Mouse (Mus musculus) neural tube, embryonic 14.5 days (tissue): Measurements from ENCODE around the gene Yipf1. TPM values are rescaled to one million over a fixed set of nuclear protein-coding genes. Genes with fewer than 3 reads are reported as not detected.
"Not testable (repeated sequence)": the region's sequence is repeated elsewhere in the genome, so short reads cannot be mapped to it uniquely, and the experiment has no call there.

ENCODE experiments used
- ATAC-seq: fragments of 200-750 bp; cut with Nextera tagmentation; 2 replicates; pipeline ENCODE4 v1.8.0; 2017; ENCODE audit warnings: low read depth, mild to moderate bottlenecking, moderate TSS enrichment, moderate library complexity
- H3K27ac ChIP-seq: fragments of 300-500 bp; sonication (generic); 2 replicates; pipeline ENCODE4 v1.5.1; 2014; ENCODE audit warnings: low read depth, mild to moderate bottlenecking, control low read depth, low read length, moderate library complexity, mixed read lengths
- H3K27me3 ChIP-seq: fragments of 300-500 bp; sonication (generic); 2 replicates; pipeline ENCODE4 v1.6.1; 2014; ENCODE audit warnings: low read length; ENCODE audit not compliant: control insufficient read depth, insufficient read depth
- H3K36me3 ChIP-seq: fragments of 300-500 bp; sonication (generic); 2 replicates; pipeline ENCODE4 v1.6.1; 2014; ENCODE audit warnings: low read length, mixed read lengths; ENCODE audit not compliant: control insufficient read depth, insufficient read depth
- H3K4me1 ChIP-seq: fragments of 300-500 bp; sonication (generic); 2 replicates; pipeline ENCODE4 v1.6.1; 2014; ENCODE audit warnings: low read length; ENCODE audit not compliant: control insufficient read depth, insufficient read depth
- H3K4me2 ChIP-seq: fragments of 300-500 bp; sonication (generic); 2 replicates; pipeline ENCODE4 v1.6.1; 2014; ENCODE audit warnings: mild to moderate bottlenecking, low read depth, low read length, control low read depth
- H3K4me3 ChIP-seq: fragments of 300-500 bp; sonication (generic); 2 replicates; pipeline ENCODE4 v1.5.1; 2014; ENCODE audit warnings: low read depth, low read length, control low read depth, mixed read lengths
- H3K9ac ChIP-seq: fragments of 300-500 bp; sonication (generic); replicated peaks from 2 replicates; pipeline ENCODE4 v1.6.1; 2014; ENCODE audit warnings: low read depth, mild to moderate bottlenecking, control low read depth, low read length, mixed read lengths
- H3K9me3 ChIP-seq: fragments of 300-500 bp; sonication (generic); 2 replicates; pipeline ENCODE4 v1.6.1; 2016; ENCODE audit warnings: low read length; ENCODE audit not compliant: control insufficient read depth
- WGBS: fragments of 180-500 bp; shearing (Covaris S2); extraction: QIAGEN DNeasy Blood & Tissue Kit; methylation state at CpG from one replicate; pipeline ENCODE4 v1.1.7; 2014; 5-methylcytosine and 5-hydroxymethylcytosine counted together
- polyA plus RNA-seq: library from polyadenylated mRNA; unstranded; fragments of >200 nt; fragmentation: Nextera tagmentation; extraction: Ambion mirVana; gene quantifications from 2 replicates; pipeline ENCODE4 v1.2.1, GENCODE M21; 2014

Yipf1 gene
- polyA plus RNA-seq, 1 experiment from 2014 or later, result 70.5 TPM

GRCm38 (mm10) chr4:107357172-107357571 lies 43.0 kb downstream of the Yipf1 start:
- H3K36me3 ChIP-seq, H3K27me3 ChIP-seq, ATAC-seq, H3K27ac ChIP-seq, H3K9ac ChIP-seq, H3K4me2 ChIP-seq, H3K4me3 ChIP-seq, H3K9me3 ChIP-seq: not testable (repeated sequence)
- WGBS, result 33% methylated on average over 8 of the region's 8 CpGs
- peaks cover 14% of the 10 kb centered on the region; the same call in 1 of the 2 replicates for H3K4me1 ChIP-seq

GRCm38 (mm10) chr4:107358460-107358859 lies 44.3 kb downstream of the Yipf1 start:
- no peak overlapping the region for H3K4me3 ChIP-seq
- no peaks in the 10 kb centered on the region for H3K27me3 ChIP-seq
- no peaks in the 10 kb centered on the region for H3K36me3 ChIP-seq
- no peak overlapping the region for H3K9ac ChIP-seq
- H3K4me2 ChIP-seq, result no peak overlapping the region
- no peaks in the 10 kb centered on the region for H3K9me3 ChIP-seq
- no peak for ATAC-seq
- WGBS, result 82% methylated on average over 3 of the region's 3 CpGs
- peaks cover 13% of the 10 kb centered on the region; the same call in 1 of the 2 replicates for H3K4me1 ChIP-seq
- H3K27ac ChIP-seq, result no peak overlapping the region

DNA sequence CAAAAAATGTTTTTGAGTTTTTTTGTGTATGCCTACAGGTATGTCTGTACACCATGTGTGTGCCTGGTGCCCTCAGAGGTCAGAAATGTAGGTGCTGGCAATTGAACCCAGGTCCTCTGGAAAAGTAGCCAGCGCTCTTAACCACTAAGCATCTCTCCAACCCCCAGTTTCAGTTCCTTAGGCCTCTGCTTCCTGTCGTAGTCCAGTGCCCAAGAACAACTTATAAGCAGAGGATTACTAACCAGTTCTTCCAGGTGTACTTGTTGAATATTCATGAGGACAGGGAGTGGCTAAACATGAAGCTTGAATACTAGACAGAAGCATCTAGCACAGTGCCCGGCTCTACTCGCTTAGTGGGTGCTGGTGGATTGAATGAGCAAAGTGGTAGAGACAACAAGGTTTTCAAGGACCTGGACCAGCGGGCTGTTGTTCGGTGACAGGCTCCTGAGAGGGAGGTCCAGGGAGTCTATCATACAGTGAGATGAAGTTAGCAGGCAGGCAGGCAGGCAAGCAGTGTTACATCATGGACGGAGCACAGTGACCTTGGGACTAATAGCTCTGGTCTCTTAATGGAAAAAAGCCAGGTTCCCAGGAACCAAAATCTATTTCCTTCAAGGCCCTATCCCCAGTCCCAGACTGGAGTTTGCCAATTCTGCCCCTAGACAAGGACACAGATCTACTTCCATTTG lies 46.4 kb downstream of the Yipf1 start:
- Histone ChIP-seq H3K27ac (no peak overlapping the region), H3K4me1 (no peaks in the 10 kb centered on the region), H3K27me3 (no peaks in the 10 kb centered on the region), H3K36me3 (no peaks in the 10 kb centered on the region), H3K9me3 (no peaks in the 10 kb centered on the region), H3K4me3 (no peak overlapping the region), H3K4me2 (no peak overlapping the region), H3K9ac (no peak overlapping the region)
- 90% methylated on average over 7 of the region's 7 CpGs for WGBS
- ATAC-seq, result no peak

GRCm38 (mm10) chr4:107362755-107363154 lies 48.6 kb downstream of the Yipf1 start:
- ATAC-seq, result no peak
- Histone ChIP-seq H3K9ac (no peak overlapping the region), H3K27me3 (no peaks in the 10 kb centered on the region), H3K36me3 (no peaks in the 10 kb centered on the region), H3K9me3 (no peaks in the 10 kb centered on the region), H3K4me1 (no peaks in the 10 kb centered on the region), H3K27ac (no peak overlapping the region), H3K4me2 (no peak overlapping the region), H3K4me3 (no peak overlapping the region)
- 32% methylated on average over 4 of the region's 4 CpGs for WGBS

DNA sequence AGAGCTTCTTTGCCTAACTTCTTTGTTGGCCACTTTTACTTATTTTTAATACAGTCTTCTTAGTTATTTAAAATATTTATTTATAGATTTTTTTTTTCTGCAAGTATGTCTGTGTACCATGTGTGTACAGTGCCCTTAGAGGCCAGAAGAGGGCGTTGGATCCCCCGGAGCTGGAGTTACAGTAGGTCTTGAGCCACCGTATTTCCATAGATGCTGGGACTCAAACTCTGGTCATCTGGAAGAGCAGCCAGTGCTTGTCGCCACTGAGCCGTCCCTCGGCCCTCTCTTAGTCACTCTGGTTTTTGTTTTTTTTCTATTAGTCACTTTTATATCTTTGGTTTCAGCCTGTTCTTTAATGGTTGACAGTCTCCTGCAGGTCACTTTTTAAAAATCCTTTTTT lies 49.4 kb downstream of the Yipf1 start:
- no peak overlapping the region for H3K9ac ChIP-seq
- no peak overlapping the region for H3K4me2 ChIP-seq
- no peak overlapping the region for H3K4me3 ChIP-seq
- H3K27me3 ChIP-seq, result no peaks in the 10 kb centered on the region
- H3K36me3 ChIP-seq, result no peaks in the 10 kb centered on the region
- no peak overlapping the region for H3K27ac ChIP-seq
- no peaks in the 10 kb centered on the region for H3K9me3 ChIP-seq
- 86% methylated on average over 6 of the region's 6 CpGs for WGBS
- no peak for ATAC-seq
- peaks cover 4% of the 10 kb centered on the region; the same call in 1 of the 2 replicates for H3K4me1 ChIP-seq

DNA sequence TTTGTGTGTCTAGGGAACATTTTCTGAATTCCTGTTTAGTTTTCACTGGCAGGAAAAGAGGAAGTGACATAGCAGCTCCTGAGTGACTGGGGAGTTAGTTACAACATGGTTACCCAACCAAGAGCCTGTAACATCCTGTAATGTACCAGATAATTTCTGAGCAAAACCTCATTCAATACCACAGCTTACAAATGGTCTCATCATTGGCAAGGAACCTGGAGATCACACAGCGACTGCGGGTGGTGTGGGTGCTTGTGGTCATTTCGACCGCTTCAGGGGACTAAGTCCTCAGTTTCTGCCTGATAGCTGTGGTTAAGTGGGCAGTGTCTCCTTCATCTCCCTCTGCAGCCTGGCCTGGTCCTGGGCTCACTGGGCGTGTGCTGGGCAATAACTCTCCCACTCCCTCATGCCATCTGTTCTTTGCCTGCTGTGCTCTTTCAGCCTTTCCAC lies 50.1 kb downstream of the Yipf1 start:
- Histone ChIP-seq H3K27ac (no peak overlapping the region), H3K9me3 (no peaks in the 10 kb centered on the region), H3K4me2 (no peak overlapping the region), H3K4me1 (peaks cover 9% of the 10 kb centered on the region; the same call in 1 of the 2 replicates), H3K27me3 (no peaks in the 10 kb centered on the region), H3K4me3 (no peak overlapping the region), H3K9ac (no peak overlapping the region), H3K36me3 (no peaks in the 10 kb centered on the region)
- ATAC-seq, result no peak
- 81% methylated on average over 5 of the region's 5 CpGs for WGBS

DNA sequence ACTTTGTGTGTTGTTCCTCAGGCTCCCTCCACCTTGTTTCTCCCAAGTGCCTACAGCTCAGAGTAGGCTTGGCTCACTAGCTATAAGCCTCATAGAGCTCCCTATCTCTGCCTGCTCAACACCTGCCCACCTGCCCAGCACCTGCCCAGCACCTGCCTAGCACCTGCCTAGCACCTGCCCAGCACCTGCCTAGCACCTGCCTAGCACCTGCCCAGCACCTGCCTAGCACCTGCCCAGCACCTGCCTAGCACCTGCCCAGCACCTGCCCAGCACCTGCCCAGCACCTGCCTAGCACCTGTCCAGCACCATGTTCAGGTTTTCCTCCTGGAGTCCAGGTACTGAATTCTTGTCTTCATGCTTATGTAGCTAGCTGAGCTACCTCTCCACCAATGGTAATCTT lies 52.2 kb downstream of the Yipf1 start:
- H3K9me3 ChIP-seq, H3K4me1 ChIP-seq: not testable (repeated sequence)

DNA sequence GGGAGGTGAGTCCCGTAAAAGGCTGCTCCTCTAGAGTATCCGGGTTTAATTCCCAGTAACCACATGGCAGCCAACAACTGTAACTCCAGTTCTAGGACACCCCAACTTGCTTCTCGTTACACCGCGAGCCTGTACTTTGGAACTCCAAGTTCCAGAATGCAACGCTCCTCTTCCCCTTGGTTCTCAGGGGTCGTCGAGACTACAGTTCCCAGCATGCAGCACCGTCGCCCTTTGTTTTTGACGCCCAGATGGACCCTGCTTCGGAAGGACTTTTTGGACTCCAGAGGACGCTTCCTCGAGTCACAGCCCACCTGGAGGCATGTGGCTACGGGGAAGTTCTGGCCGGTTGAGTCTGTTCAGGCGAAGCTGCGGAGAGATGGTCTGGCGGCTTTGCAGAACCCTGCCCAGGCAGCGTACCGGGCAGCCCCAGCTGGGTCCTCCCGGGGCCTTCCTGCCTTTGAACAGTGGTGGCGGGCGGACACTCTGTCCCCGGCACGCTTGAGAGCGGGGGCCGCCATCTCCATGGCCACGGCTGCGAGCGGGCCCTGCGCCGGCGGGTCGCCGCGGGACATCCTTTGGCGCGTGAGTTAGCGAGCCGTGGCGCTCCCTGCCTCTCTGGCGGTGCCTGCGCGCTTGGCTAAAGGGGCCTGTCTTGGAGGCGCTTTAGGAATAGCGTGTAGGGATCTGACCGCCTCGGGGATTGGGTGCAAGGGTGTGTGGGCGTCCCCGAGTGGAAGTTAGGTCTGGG lies 53.6 kb downstream of the Yipf1 start, which contains the start of gene Ndc1:
Gene Ndc1, plus strand, starts transcription at position 218 of the 748 bp plus-strand sequence.
- peak; percentile 98 for ATAC-seq
- Histone ChIP-seq H3K4me1 (peaks cover 9% of the 10 kb centered on the region; the same call in 1 of the 2 replicates), H3K4me3 (peak within 1 kb of the TSS; percentile 57), H3K9me3 (no peaks in the 10 kb centered on the region), H3K27me3 (no peaks in the 10 kb centered on the region), H3K4me2 (peak within 1 kb of the TSS; percentile 62), H3K9ac (peak within 1 kb of the TSS; percentile 76), H3K27ac (peak within 1 kb of the TSS; percentile 90), H3K36me3 (peaks cover 6% of the 10 kb centered on the region; the same call in 1 of the 2 replicates)
- under 1% methylated on average over 51 of the region's 51 CpGs for WGBS

More for the DNA sequence above, 52.2 kb downstream of the Yipf1 start:
- not testable (repeated sequence) for H3K36me3 ChIP-seq, H3K27me3 ChIP-seq, H3K9ac ChIP-seq, H3K4me3 ChIP-seq, H3K4me2 ChIP-seq, ATAC-seq, H3K27ac ChIP-seq

- Histone ChIP-seq H3K4me2 (no peak overlapping the region), H3K27ac (no peak overlapping the region), H3K9ac (no peak overlapping the region), H3K9me3 (no peaks in the 10 kb centered on the region), H3K36me3 (peaks cover 20% of the 10 kb centered on the region), H3K27me3 (no peaks in the 10 kb centered on the region), H3K4me3 (no peak overlapping the region), H3K4me1 (peaks cover 9% of the 10 kb centered on the region; the same call in 1 of the 2 replicates)
- WGBS, result 81% methylated on average over 2 of the region's 2 CpGs
- no peak for ATAC-seq
Observed at GRCm38 (mm10) chr4:107372304-107372703, 58.1 kb downstream of the Yipf1 start.
